Mouse (Mus musculus): Measurements from ENCODE around the gene Tescl. TPM values are rescaled to one million over a fixed set of nuclear protein-coding genes. Genes with fewer than 3 reads are reported as not detected.

The Tescl gene
- polyA plus RNA-seq, 1 experiment = 0.48 TPM

GRCm38 (mm10) chr7:24363228-24363627, 29.5 kb upstream of the Tescl start:
- no peak overlapping the region for H3K4me3 ChIP-seq (ENCODE audit: insufficient read depth, low read depth, low read length)
- no peaks in the 10 kb centered on the region for H3K4me1 ChIP-seq (ENCODE audit: control insufficient read depth, insufficient read depth, low read length)
- WGBS = 21% methylated on average over 7 of the region's 7 CpGs
- TF ChIP-seq CTCF (conservative IDR thresholded peaks at IDR 0.05; ENCODE audit: insufficient read depth, insufficient read length, low read depth, low read length) (0 out of 2 replicates have a peak, but pooled peaks have one; percentile 16), POLR2A (IDR thresholded peaks at IDR 0.05; ENCODE audit: low read depth, low read length) (no peak)
- no peaks in the 10 kb centered on the region for H3K27me3 ChIP-seq (replicated peaks; ENCODE audit: control insufficient read depth, insufficient read depth, low read length)
- DNase-seq = no peak
- H3K27ac ChIP-seq (ENCODE audit: insufficient read depth, low read depth, low read length) = no peak overlapping the region
- no peaks in the 10 kb centered on the region for H3K36me3 ChIP-seq (ENCODE audit: control insufficient read depth, insufficient read depth, low read length)

GRCm38 (mm10) chr7:24361001-24361400, 27.3 kb upstream of the Tescl start:
- no peak for DNase-seq
- H3K36me3 ChIP-seq (ENCODE audit: control insufficient read depth, insufficient read depth, low read length) = no peaks in the 10 kb centered on the region
- no peak for TF ChIP-seq POLR2A (IDR thresholded peaks at IDR 0.05; ENCODE audit: low read depth, low read length)
- TF ChIP-seq CTCF (conservative IDR thresholded peaks at IDR 0.05; ENCODE audit: insufficient read depth, insufficient read length, low read depth, low read length) = no peak
- WGBS = 62% methylated on average over 4 of the region's 4 CpGs
- no peaks in the 10 kb centered on the region for H3K27me3 ChIP-seq (replicated peaks; ENCODE audit: control insufficient read depth, insufficient read depth, low read length)
- no peaks in the 10 kb centered on the region for H3K4me1 ChIP-seq (ENCODE audit: control insufficient read depth, insufficient read depth, low read length)
- no peak overlapping the region for H3K4me3 ChIP-seq (ENCODE audit: insufficient read depth, low read depth, low read length)
- no peak overlapping the region for H3K27ac ChIP-seq (ENCODE audit: insufficient read depth, low read depth, low read length)

GRCm38 (mm10) chr7:24359269-24359668, 25.5 kb upstream of the Tescl start:
- H3K4me3 ChIP-seq (ENCODE audit: insufficient read depth, low read depth, low read length) = no peak overlapping the region
- 19% methylated on average over 9 of the region's 9 CpGs for WGBS
- H3K27ac ChIP-seq (ENCODE audit: insufficient read depth, low read depth, low read length) = no peak overlapping the region
- no peak for DNase-seq
- H3K36me3 ChIP-seq (ENCODE audit: control insufficient read depth, insufficient read depth, low read length) = no peaks in the 10 kb centered on the region
- no peaks in the 10 kb centered on the region for H3K4me1 ChIP-seq (ENCODE audit: control insufficient read depth, insufficient read depth, low read length)
- no peaks in the 10 kb centered on the region for H3K27me3 ChIP-seq (replicated peaks; ENCODE audit: control insufficient read depth, insufficient read depth, low read length)
- no peak for TF ChIP-seq POLR2A (IDR thresholded peaks at IDR 0.05; ENCODE audit: low read depth, low read length)
- no peak for TF ChIP-seq CTCF (conservative IDR thresholded peaks at IDR 0.05; ENCODE audit: insufficient read depth, insufficient read length, low read depth, low read length)

- Histone ChIP-seq H3K36me3 (ENCODE audit: control insufficient read depth, insufficient read depth, low read length) (no peaks in the 10 kb centered on the region), H3K4me3 (ENCODE audit: insufficient read depth, low read depth, low read length) (no peak overlapping the region), H3K27me3 (replicated peaks; ENCODE audit: control insufficient read depth, insufficient read depth, low read length) (no peaks in the 10 kb centered on the region), H3K27ac (ENCODE audit: insufficient read depth, low read depth, low read length) (no peak overlapping the region), H3K4me1 (ENCODE audit: control insufficient read depth, insufficient read depth, low read length) (no peaks in the 10 kb centered on the region)
- WGBS = 48% methylated on average over 4 of the region's 4 CpGs
- TF ChIP-seq CTCF (conservative IDR thresholded peaks at IDR 0.05; ENCODE audit: insufficient read depth, insufficient read length, low read depth, low read length) = peak; percentile 33
- TF ChIP-seq POLR2A (IDR thresholded peaks at IDR 0.05; ENCODE audit: low read depth, low read length) = no peak
- DNase-seq = no peak
These were observed 24.2 kb upstream of the Tescl start for GRCm38 (mm10) chr7:24357899-24358298.

GRCm38 (mm10) chr7:24356081-24356480, 22.3 kb upstream of the Tescl start:
- no peak overlapping the region for H3K27ac ChIP-seq (ENCODE audit: insufficient read depth, low read depth, low read length)
- no peak for TF ChIP-seq CTCF (conservative IDR thresholded peaks at IDR 0.05; ENCODE audit: insufficient read depth, insufficient read length, low read depth, low read length)
- TF ChIP-seq POLR2A (IDR thresholded peaks at IDR 0.05; ENCODE audit: low read depth, low read length) = no peak
- H3K27me3 ChIP-seq (replicated peaks; ENCODE audit: control insufficient read depth, insufficient read depth, low read length) = no peaks in the 10 kb centered on the region
- DNase-seq = no peak
- no peaks in the 10 kb centered on the region for H3K36me3 ChIP-seq (ENCODE audit: control insufficient read depth, insufficient read depth, low read length)
- H3K4me3 ChIP-seq (ENCODE audit: insufficient read depth, low read depth, low read length) = no peak overlapping the region
- WGBS = 80% methylated on average over 10 of the region's 10 CpGs
- H3K4me1 ChIP-seq (ENCODE audit: control insufficient read depth, insufficient read depth, low read length) = no peaks in the 10 kb centered on the region

DNA sequence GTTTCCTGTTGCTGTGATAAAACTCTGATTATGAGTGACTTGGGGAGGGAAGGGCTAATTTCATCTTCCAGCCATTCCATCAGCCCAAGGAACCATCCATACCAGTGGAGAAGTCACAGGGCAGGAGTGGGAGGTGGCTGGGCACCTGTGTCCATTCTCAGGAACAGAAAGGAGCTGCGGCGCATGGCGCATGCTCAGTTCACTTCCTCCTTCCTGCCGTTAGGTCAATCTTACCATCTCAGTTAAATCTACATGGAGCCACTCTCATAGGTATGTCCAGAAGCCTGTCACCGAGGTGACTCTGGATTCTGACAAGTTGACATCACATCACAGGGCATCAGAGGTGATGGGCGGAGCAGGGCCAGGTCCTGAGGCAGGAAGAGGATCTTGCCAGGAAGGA, 21.9 kb upstream of the Tescl start:
- no peak overlapping the region for H3K27ac ChIP-seq (ENCODE audit: insufficient read depth, low read depth, low read length)
- H3K27me3 ChIP-seq (replicated peaks; ENCODE audit: control insufficient read depth, insufficient read depth, low read length) = no peaks in the 10 kb centered on the region
- TF ChIP-seq POLR2A (IDR thresholded peaks at IDR 0.05; ENCODE audit: low read depth, low read length) = no peak
- no peak for TF ChIP-seq CTCF (conservative IDR thresholded peaks at IDR 0.05; ENCODE audit: insufficient read depth, insufficient read length, low read depth, low read length)
- WGBS = 75% methylated on average over 6 of the region's 6 CpGs
- no peaks in the 10 kb centered on the region for H3K36me3 ChIP-seq (ENCODE audit: control insufficient read depth, insufficient read depth, low read length)
- no peaks in the 10 kb centered on the region for H3K4me1 ChIP-seq (ENCODE audit: control insufficient read depth, insufficient read depth, low read length)
- no peak for DNase-seq
- no peak overlapping the region for H3K4me3 ChIP-seq (ENCODE audit: insufficient read depth, low read depth, low read length)

DNA sequence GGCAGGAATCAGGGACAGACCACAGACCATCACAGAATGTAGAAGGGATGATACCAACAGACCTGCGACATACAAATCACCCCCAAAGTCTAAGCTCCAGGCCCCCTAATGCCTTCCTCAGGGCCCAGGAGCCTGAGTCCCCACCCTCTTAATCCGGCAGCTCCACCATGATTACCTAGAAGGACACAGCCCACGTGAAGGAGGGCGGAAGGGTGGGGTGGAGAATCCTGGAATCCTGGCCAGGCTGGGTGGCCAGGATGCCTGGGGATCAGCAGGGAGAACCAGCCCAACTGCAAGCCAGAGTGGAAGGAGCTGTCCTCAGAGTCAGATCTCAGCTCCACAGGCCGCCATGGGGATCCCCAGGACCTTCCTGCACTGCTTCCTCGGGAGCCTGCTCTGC, 15.2 kb upstream of the Tescl start, which contains the start of gene Lypd5:
TSS of gene Lypd5 (plus strand) at position 301 of the 400 bp plus-strand sequence.
- H3K4me1 ChIP-seq (ENCODE audit: control insufficient read depth, insufficient read depth, low read length) = no peaks in the 10 kb centered on the region
- H3K4me3 ChIP-seq (ENCODE audit: insufficient read depth, low read depth, low read length) = no peak within 1 kb of the TSS
- no peaks in the 10 kb centered on the region for H3K27me3 ChIP-seq (replicated peaks; ENCODE audit: control insufficient read depth, insufficient read depth, low read length)
- H3K27ac ChIP-seq (ENCODE audit: insufficient read depth, low read depth, low read length) = no peak within 1 kb of the TSS
- DNase-seq = no peak
- TF ChIP-seq POLR2A (IDR thresholded peaks at IDR 0.05; ENCODE audit: low read depth, low read length) (no peak), CTCF (conservative IDR thresholded peaks at IDR 0.05; ENCODE audit: insufficient read depth, insufficient read length, low read depth, low read length) (no peak)
- no peaks in the 10 kb centered on the region for H3K36me3 ChIP-seq (ENCODE audit: control insufficient read depth, insufficient read depth, low read length)
- 38% methylated on average over 6 of the region's 6 CpGs for WGBS
